Mouse (Mus musculus) C2C12 (cell line): ENCODE data around the gene Btnl1. TPM values are rescaled to one million over a fixed set of nuclear protein-coding genes. Genes with fewer than 3 reads are reported as not detected.

Experiments
- H3K27me3 ChIP-seq: one replicate; pipeline ENCODE4 v1.6.1; 2011; ENCODE audit not compliant: control insufficient read depth, insufficient read depth, insufficient read length
- H3K36me3 ChIP-seq: one replicate; pipeline ENCODE4 v1.6.1; 2011; ENCODE audit not compliant: control insufficient read depth, insufficient read depth
- H3K4me3 ChIP-seq: one replicate; pipeline ENCODE4 v1.5.1; 2011; ENCODE audit warnings: mild to moderate bottlenecking, control low read depth; ENCODE audit not compliant: poor library complexity, insufficient read depth, severe bottlenecking
- H3K79me2 ChIP-seq: one replicate; pipeline ENCODE4 v1.6.1; 2011; ENCODE audit not compliant: control insufficient read depth, insufficient read depth
- H3K79me3 ChIP-seq: one replicate; pipeline ENCODE4 v1.6.1; 2011; ENCODE audit warnings: low read depth, control low read depth
- H3ac ChIP-seq: one replicate; pipeline ENCODE3; 2011; ENCODE audit warnings: low read depth; ENCODE audit not compliant: control insufficient read depth, insufficient read length
- CEBPB ChIP-seq: IDR thresholded peaks from one replicate; pipeline ENCODE4 v1.6.1; 2011; ENCODE audit warnings: low read depth, mild to moderate bottlenecking, control low read depth, moderate library complexity
- CTCF ChIP-seq: IDR thresholded peaks from one replicate; pipeline ENCODE4 v1.5.1; 2011; ENCODE audit not compliant: control insufficient read depth, insufficient read depth, insufficient read length
- FOSL1 ChIP-seq: IDR thresholded peaks from one replicate; pipeline ENCODE4 v1.8.0; 2011; ENCODE audit warnings: mild to moderate bottlenecking, low read length; ENCODE audit not compliant: poor library complexity, insufficient read depth, severe bottlenecking
- MAX ChIP-seq: IDR thresholded peaks from one replicate; pipeline ENCODE4 v1.6.1; 2011; ENCODE audit warnings: mild to moderate bottlenecking, control low read depth
- MYOD1 ChIP-seq: IDR thresholded peaks from one replicate; pipeline ENCODE4 v1.6.1; 2011; ENCODE audit warnings: low read depth; ENCODE audit not compliant: control insufficient read depth, insufficient read length
- MYOG ChIP-seq: IDR thresholded peaks from one replicate; pipeline ENCODE4 v1.6.1; 2011; ENCODE audit not compliant: control insufficient read depth, insufficient read length; ENCODE audit errors: extremely low read depth
- USF1 ChIP-seq: IDR thresholded peaks from one replicate; pipeline ENCODE4 v1.6.1; 2011; ENCODE audit warnings: low read depth, mild to moderate bottlenecking, control low read depth, moderate library complexity
- polyA plus RNA-seq: library from polyadenylated mRNA; unstranded; fragments of >200 nt; fragmentation: generic; extraction: Trizol; gene quantifications from one replicate; pipeline ENCODE4 v1.2.1, GENCODE M21; 2012; ENCODE audit warnings: missing spikeins

Gene Btnl1
- polyA plus RNA-seq, 1 experiment = not detected

DNA sequence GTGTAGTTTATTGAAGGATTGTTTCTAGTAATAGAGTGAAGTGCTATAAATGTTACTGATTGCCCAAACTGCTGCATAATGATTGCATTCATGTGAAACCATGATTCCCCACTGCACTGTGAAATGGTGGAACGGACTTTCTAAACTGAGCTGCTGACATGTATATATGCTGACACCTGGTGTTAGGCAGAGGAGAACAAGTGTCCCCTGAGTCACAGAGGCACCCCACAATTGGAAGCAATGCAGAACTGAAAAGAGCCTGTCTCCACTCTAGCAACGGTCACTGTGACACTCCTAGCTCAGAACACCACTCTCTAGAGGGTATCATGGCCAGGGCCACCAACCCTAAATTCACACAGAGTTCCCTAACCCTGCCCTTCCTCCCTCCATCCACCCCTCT lies 1.8 kb downstream of the Btnl1 start:
- Histone ChIP-seq H3K79me2 (no peaks in the 10 kb centered on the region), H3ac (no peak overlapping the region), H3K36me3 (no peaks in the 10 kb centered on the region), H3K27me3 (no peaks in the 10 kb centered on the region), H3K4me3 (no peak overlapping the region), H3K79me3 (no peaks in the 10 kb centered on the region)
- TF ChIP-seq CEBPB (no peak), MYOG (no peak), MYOD1 (no peak), FOSL1 (no peak), USF1 (no peak), MAX (no peak)

DNA sequence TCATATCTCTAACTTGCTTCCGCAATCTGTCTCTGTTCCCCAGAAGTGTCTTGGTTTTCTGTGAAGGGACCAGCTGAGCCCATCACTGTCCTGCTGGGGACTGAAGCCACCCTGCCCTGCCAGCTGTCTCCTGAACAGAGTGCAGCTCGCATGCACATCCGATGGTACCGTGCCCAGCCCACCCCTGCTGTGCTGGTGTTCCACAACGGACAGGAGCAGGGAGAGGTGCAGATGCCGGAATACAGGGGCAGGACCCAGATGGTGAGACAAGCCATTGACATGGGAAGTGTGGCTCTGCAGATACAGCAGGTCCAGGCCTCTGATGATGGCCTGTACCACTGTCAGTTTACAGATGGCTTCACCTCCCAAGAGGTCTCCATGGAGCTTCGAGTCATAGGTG lies 2.5 kb downstream of the Btnl1 start:
- no peaks in the 10 kb centered on the region for H3K27me3 ChIP-seq
- H3ac ChIP-seq = no peak overlapping the region
- TF ChIP-seq MYOD1 = no peak
- no peak for TF ChIP-seq MYOG
- TF ChIP-seq CEBPB = no peak
- TF ChIP-seq CTCF = no peak
- no peak for TF ChIP-seq MAX
- no peak for TF ChIP-seq USF1
- no peak for TF ChIP-seq FOSL1
- H3K4me3 ChIP-seq = no peak overlapping the region
- no peaks in the 10 kb centered on the region for H3K36me3 ChIP-seq
- H3K79me2 ChIP-seq = no peaks in the 10 kb centered on the region
- H3K79me3 ChIP-seq = no peaks in the 10 kb centered on the region

DNA sequence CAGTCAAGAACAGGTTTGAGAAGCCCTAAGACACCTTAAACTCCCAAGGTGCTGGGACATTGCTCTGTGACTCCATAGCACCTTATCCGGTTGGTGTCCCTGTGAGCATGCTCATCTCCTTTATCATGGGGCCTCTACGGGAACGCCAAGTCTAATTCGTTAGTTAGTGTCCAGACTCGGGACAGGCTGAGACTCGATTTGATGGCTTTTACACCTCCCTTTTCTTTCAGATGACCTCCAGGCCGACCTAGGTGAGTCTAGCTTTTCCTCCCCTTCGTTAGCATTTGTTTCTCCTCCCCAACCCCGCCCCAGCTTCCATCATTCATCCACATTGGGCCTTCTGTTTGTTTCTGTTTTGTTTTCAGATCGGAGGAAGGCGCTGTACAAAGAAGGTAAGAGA lies 4.9 kb downstream of the Btnl1 start:
- Histone ChIP-seq H3K79me3 (no peaks in the 10 kb centered on the region), H3K27me3 (no peaks in the 10 kb centered on the region), H3K79me2 (no peaks in the 10 kb centered on the region), H3K36me3 (no peaks in the 10 kb centered on the region), H3ac (no peak overlapping the region), H3K4me3 (no peak overlapping the region)
- TF ChIP-seq MAX = no peak
- no peak for TF ChIP-seq MYOD1
- no peak for TF ChIP-seq USF1
- no peak for TF ChIP-seq CTCF
- no peak for TF ChIP-seq FOSL1
- TF ChIP-seq CEBPB = no peak
- no peak for TF ChIP-seq MYOG

DNA sequence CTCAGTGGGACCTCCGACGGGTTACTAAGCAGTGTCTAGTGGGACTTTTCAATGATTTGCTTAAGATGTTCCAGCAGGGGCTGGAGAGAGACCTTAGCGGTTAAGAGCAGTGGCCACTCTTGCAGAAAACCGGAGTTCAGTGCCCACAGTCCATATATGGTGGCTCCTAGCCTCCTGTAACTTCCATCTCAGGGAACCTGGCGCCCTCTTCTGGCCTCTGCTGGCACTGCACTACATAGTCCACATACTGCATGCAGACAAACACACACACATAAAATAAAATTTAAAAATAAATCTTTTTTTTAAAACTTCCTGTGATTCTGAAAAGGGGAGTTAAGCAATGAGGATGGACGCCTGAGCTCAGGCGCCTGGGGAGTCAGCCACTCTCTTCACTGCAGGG lies 6.3 kb downstream of the Btnl1 start:
- H3ac ChIP-seq = no peak overlapping the region
- H3K79me3 ChIP-seq = no peaks in the 10 kb centered on the region
- H3K27me3 ChIP-seq = no peaks in the 10 kb centered on the region
- no peaks in the 10 kb centered on the region for H3K79me2 ChIP-seq
- TF ChIP-seq FOSL1 (no peak), USF1 (no peak), MYOG (no peak), CTCF (no peak), MAX (no peak), MYOD1 (no peak), CEBPB (no peak)
- H3K4me3 ChIP-seq = no peak overlapping the region
- no peaks in the 10 kb centered on the region for H3K36me3 ChIP-seq

DNA sequence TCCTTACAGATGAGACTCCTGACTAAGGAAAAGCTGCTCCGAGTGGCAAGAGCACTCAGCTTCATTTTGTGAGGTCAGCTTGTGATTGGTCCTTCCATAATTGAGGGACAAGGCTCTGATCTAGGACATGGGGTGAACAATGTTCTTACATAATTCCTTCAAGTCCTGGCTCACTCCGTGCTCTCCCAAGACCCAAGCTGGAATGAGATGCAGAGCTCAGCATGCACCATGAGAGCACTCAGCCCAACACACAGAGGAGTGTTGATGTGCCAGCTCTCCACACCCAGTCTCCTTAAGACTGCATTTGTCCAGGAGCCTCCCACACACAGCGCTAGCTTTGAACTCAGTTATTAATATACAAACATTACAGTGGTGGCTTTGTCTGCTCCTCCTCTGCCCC lies 7.8 kb downstream of the Btnl1 start:
- Histone ChIP-seq H3K4me3 (no peak overlapping the region), H3K36me3 (no peaks in the 10 kb centered on the region), H3K27me3 (no peaks in the 10 kb centered on the region), H3K79me2 (no peaks in the 10 kb centered on the region), H3ac (no peak overlapping the region), H3K79me3 (no peaks in the 10 kb centered on the region)
- TF ChIP-seq CTCF (no peak), USF1 (no peak), FOSL1 (no peak), MYOG (no peak), CEBPB (no peak), MYOD1 (no peak), MAX (no peak)

DNA sequence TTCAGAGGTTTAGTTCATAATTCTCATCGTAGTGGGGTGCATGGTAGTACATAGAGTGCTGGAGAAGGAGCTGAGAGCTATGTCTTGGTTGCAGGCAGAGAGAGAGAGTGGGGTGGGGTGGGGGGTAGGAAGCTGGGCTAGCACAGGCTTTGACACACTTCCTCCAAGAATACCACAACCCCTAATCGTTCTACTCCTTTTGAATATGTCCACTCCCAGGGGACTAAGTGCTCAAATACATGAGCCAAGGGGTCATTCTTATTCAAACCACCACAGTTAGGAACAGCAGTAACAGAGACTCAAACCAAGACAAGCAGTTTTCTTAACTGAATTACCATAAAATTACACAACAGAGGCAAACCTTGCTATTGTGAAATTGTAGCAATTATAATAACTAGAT lies 9.7 kb downstream of the Btnl1 start:
- H3K36me3 ChIP-seq = no peaks in the 10 kb centered on the region
- no peaks in the 10 kb centered on the region for H3K79me3 ChIP-seq
- H3K79me2 ChIP-seq = no peaks in the 10 kb centered on the region
- no peak overlapping the region for H3K4me3 ChIP-seq
- TF ChIP-seq MAX (no peak), MYOG (no peak), CTCF (no peak), MYOD1 (no peak), FOSL1 (no peak), CEBPB (no peak), USF1 (no peak)
- no peaks in the 10 kb centered on the region for H3K27me3 ChIP-seq
- no peak overlapping the region for H3ac ChIP-seq
